Mouse (Mus musculus): ENCODE measurements around the gene Disp1.

Disp1 gene

GRCm38 (mm10) chr1:183043161-183043812 lies 178.0 kb downstream of the Disp1 start:
- DNase-seq (ENCODE audit: low read depth in 2 of 2, low spot score in 2 of 2), result no peak

DNA sequence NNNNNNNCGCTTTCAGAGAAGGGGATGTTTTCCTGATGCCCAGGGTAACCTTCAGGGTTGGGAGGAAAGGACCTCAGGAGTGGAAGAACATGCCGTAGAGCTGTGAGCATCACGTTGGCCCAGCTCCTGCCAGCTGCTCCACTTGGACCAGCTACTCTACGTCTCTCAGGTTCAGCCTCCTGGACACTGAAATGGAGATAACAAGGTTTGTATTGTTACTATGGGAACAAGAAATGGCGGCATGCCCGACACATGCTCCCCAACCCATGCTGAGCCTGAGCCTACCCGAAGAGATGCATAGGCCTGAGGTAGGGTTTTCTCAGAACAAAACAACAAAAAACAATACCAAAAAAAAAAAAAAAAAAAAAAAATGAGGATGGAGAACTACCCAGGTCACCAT lies 179.6 kb downstream of the Disp1 start:
- DNase-seq (ENCODE audit: low read depth in 2 of 2, low spot score in 2 of 2), result no peak

- DNase-seq (ENCODE audit: low read depth in 2 of 2, low spot score in 2 of 2), result no peak
Observed at GRCm38 (mm10) chr1:183040847-183041382, 180.4 kb downstream of the Disp1 start.

- no peak for DNase-seq (ENCODE audit: low read depth in 2 of 2, low spot score in 2 of 2)
Observed at GRCm38 (mm10) chr1:183039881-183040708, 181.2 kb downstream of the Disp1 start.

GRCm38 (mm10) chr1:183039404-183039803 lies 181.9 kb downstream of the Disp1 start:
- no peak for DNase-seq (ENCODE audit: low read depth in 2 of 2, low spot score in 2 of 2)
